Mouse (Mus musculus): ENCODE data around the gene Ocln.

DNA sequence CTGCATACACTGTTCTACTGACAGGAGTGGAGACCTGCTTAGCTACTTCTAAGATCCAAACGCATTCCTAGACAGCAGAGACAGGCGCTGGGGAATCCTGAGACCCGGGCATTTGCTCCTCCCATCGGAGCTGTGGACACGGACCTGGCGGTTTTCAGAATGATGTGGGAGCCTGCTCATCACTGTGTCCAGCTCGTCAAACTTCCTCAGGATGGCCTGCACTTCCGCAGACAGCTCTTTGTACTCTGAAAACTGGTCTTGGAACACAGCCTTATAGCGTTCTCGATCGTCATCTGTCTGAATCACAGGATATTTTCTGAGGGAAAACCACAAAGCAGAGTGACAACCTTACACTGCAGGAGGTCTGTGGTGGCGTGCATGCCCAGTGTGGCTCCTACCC lies 47.8 kb upstream of the Ocln start:
- TF ChIP-seq CEBPB (IDR thresholded peaks at IDR 0.05; ENCODE audit: insufficient read depth, poor library complexity, severe bottlenecking): no peak
- no peak for TF ChIP-seq POLR2A (IDR thresholded peaks at IDR 0.05; ENCODE audit: insufficient read length, low read depth)
- TF ChIP-seq POLR2AphosphoS2 (IDR thresholded peaks at IDR 0.05; ENCODE audit: insufficient read length, low read depth): no peak
- no peak for TF ChIP-seq TCF12 (IDR thresholded peaks at IDR 0.05; ENCODE audit: insufficient read depth, poor library complexity, severe bottlenecking)

Measured in myocyte (in vitro differentiated cells).